Mouse (Mus musculus) ZHBTc4 (cell line): ENCODE results near the gene Rhebl1.
"Not testable (repeated sequence)": the region's sequence is repeated elsewhere in the genome, so short reads cannot be mapped to it uniquely, and the experiment has no call there.

Source experiments
- DNase-seq: peaks from one replicate; pipeline ENCODE4 v3.0.0-alpha.2; 2011; ENCODE audit warnings: low read depth, low spot score

Gene Rhebl1

DNA sequence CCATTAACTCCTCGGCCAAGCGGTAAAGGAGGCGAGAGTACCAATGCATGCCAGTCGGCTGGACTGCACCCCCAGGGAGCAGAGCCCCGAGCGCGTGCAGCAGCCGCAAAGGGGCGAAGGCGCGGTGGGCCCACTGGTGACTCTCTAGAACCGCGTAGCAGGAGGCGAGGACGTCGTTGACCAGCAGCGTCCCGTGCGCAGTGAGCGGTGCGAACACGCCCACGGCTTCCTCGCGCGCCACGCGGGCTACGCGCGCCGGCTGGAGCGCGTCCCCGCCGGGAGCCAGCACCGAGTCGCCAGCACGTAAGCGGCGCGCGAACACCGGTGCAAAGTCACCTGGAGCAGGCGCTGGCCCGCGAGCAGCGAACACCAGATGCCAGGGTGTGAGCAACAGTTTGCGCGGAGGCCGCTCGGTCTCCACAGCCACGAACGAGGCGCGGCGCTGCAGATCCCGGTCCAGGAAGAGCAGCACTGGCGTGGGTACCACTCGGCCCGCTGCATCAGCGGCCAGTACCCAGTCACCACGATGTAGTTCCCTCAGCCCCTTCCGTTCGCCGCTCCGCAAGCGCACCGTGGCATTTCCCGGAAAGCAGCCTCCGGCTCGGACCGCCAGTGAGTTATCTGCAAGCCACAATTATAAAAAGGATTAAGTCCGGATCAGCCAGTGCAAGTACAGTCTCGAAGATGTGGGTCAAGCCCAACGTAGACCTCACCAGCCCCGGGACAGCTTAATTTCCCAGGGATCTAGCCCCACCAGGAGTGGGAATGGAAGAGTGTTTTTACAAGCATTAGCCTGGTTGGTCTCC lies at the start of gene Rhebl1:
Gene Rhebl1, minus strand, starts transcription at position 601 of the 806 bp plus-strand sequence.
- DNase-seq, result peak; percentile 47

GRCm38 (mm10) chr15:98943133-98943532 lies 48.8 kb upstream of the Rhebl1 start:
- DNase-seq, result peak; percentile 27

GRCm38 (mm10) chr15:98942081-98942480 lies 47.7 kb upstream of the Rhebl1 start:
- DNase-seq, result no peak

DNA sequence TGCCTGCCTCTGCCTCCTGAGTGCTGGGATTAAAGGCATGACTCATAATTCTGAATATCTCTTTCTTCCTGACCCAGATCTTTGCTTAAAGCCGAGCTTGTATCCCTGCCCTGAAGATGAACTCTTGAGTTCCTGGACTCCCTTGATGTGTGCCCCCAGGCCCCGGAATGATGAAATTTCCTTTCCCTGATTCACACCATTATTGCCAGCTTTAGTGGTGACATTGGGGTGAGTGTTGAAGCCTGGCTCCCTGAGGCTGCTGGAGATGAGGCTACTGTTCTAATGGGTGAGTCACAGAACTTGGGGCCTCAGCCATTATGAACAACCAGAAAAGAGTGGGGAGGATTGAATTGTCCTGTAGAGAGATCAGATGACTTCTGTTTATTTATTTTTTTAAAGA lies 47.2 kb upstream of the Rhebl1 start:
- DNase-seq, result no peak

DNA sequence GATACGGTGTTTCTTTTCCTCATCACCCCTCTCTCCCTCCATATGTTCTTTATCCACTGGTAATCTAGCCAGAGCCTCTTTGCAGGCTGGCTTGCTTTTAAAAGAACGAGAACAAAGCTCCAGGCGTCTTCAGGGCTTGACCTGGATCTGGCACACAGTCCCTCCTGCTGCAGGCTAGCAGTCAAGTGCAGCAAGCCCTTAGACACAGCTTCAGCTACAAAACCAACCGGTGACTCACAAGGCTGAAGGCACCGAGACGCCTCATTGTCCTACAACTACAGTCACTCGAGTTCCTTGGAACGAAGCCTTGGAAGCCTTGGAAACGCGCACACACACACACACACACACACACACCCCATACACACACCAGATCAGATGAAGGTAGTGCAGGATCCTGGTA lies 46.5 kb upstream of the Rhebl1 start:
- no peak for DNase-seq

DNA sequence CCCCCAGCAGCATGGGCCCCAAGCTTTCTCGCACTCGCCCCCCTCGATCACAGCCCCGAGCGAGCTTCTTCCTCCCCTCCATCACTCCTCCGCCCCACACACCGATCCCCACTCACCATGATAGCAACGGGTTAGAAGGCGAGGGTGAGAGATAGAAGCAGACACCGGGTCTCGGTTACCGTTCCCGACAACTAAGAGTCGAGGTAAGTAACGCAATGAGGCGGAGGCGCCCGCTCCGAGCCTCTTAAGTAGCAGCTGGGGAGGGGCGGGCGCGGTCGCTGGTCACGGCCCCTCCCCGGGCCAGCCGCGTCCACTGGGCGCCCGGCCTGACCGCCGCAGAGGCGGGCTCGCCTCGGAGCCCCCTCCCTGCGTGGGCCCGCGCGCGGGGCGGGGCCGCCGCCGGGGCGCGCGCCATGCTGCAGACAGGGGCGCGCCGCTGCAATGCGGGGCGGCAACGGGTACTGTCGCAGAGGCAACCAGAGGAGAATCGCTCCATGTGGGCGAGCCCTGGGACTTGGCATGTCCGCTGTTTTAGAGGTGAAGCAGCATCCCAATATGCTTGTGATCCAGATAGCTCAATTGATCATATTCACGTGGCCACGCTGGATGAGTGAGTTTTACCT lies 40.0 kb upstream of the Rhebl1 start, which contains the start of gene Tuba1b:
Gene Tuba1b, minus strand, starts transcription at position 349 of the 623 bp plus-strand sequence.
- peak; percentile 92 for DNase-seq

DNA sequence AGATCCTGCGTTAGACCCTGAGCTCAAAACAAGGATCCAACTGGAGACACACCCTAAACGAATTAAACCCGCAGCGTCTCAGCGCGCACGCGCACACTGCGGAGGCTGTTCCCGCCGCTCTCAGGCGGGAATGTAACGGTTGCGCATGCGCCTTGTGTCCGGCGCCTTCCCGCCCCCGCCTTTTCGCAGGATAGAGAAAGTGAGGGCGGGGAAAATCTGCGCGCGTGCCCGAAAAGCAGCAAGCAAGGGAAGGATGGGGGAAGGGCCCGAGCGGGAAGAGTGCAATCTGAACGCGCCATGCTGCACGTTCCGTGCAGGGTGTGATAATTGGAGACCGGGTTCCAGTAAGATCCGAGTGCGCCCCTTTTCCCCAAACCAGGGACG lies 39.5 kb upstream of the Rhebl1 start:
- peak; percentile 99 for DNase-seq

- DNase-seq, result peak; percentile 45
Measured at GRCm38 (mm10) chr15:98933004-98933671, 38.8 kb upstream of the Rhebl1 start.

DNA sequence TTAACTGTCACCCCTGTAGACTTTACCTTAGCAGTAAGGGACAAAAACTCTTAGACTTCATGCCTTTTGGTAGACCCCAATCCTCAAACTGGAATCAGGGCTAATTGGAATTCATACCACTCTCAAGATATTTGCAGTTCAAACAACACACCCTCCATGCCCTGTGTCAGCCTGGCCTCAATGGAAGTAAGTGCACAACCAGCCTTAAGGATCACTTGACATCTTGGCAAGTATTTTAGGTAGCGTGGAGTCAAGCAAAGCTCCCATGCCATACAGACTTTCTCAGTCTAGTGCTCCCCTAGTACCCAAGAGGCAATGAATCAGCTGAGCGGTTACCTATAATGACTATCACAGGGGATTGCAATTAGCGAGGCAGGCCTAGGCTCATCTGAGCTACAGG lies 36.7 kb upstream of the Rhebl1 start:
- DNase-seq, result no peak

GRCm38 (mm10) chr15:98930017-98930734 lies 35.8 kb upstream of the Rhebl1 start:
- DNase-seq, result peak; percentile 50

DNA sequence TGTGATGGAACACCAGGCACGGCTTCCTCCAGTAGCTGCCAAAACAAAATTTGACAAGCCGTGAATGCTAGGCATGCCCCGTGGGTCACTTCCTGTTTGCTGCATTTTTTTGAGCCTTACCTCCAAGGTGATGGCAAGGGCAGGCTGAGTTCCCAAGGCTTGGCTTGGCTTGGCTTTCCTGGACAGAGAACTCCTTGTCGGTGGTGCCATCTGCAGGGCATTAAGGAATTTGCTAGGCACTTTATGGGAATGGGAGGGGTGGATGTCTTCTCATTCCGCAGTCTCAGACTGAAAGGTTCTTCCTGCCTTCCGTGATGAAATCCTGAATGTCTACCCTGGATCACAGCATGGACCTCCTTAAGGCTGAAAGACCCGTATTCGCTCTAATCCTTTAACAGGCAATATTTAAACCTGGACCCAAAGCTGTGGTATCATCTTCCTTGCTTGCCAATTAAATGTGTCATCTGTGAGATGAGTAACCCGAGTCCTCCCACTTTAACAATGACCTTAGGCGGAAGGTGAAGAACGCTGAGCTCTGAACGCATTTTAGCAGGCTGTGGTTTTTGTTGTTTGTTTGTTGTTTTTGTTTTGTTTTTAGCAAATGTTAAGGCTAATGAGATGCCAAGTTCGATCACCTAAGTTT lies 34.4 kb upstream of the Rhebl1 start:
- DNase-seq, result peak; percentile 95

DNA sequence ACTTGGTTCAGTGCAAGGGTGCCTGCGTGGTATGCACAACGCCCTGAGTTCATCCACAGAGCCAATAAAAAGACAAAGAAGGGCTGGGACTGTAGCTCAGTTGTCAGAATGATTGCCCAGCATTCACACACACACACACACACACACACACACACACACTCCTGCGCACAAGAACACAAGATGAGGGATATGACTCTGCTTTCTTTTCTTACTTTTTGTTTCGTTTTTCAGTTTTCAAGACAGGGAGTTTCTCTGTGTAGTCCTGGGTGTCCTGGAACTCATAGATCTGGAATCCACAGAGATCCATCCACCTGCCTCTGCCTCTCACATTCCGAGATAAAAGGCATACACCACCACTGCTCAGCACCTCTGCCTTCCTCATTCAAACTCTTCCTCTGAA lies 33.2 kb upstream of the Rhebl1 start:
- no peak for DNase-seq

DNA sequence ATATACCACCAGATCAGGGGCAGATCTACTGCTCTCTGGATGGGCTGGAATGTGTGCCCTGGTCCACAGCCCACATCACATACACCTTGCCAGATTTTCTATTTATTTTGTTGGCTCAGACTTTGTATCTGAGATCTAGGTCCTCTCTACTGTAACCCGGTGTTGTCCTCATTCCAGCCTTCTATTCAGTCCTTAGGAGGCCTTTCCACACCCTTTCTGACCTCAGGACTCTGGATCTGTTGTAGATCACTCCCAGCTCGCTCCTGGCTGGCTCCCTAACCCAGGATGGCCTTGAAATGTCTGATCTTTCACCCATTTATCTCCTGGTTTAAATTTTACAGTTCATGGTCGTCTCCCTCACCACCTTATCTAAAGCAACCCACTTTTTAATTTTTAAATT lies 30.3 kb upstream of the Rhebl1 start:
- DNase-seq, result no peak

- no peak for DNase-seq
Measured at GRCm38 (mm10) chr15:98923031-98923537, 28.7 kb upstream of the Rhebl1 start.

- no peak for DNase-seq
Measured at GRCm38 (mm10) chr15:98922581-98922980, 28.2 kb upstream of the Rhebl1 start.

- peak; percentile 61 for DNase-seq
Measured at GRCm38 (mm10) chr15:98921510-98921909, 27.2 kb upstream of the Rhebl1 start.

DNA sequence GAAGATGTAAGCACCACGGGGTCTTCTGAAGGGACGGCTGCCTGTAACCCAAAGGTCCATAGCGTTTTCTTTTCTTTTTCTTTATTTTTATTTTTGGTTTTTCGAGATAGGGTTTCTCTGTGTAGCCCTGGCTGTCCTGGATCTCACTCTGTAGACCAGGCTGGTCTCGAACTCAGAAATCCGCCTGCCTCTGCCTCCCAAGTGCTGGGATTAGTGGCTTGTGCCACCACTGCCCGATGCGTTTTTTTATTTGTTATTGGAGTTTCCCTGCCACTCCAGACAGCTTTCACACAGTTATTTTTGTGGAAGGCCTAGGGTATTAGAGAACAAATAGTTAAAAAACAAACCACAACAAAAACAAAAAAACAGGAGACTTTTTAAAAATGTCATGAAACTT lies 24.2 kb upstream of the Rhebl1 start:
- DNase-seq, result not testable (repeated sequence)

DNA sequence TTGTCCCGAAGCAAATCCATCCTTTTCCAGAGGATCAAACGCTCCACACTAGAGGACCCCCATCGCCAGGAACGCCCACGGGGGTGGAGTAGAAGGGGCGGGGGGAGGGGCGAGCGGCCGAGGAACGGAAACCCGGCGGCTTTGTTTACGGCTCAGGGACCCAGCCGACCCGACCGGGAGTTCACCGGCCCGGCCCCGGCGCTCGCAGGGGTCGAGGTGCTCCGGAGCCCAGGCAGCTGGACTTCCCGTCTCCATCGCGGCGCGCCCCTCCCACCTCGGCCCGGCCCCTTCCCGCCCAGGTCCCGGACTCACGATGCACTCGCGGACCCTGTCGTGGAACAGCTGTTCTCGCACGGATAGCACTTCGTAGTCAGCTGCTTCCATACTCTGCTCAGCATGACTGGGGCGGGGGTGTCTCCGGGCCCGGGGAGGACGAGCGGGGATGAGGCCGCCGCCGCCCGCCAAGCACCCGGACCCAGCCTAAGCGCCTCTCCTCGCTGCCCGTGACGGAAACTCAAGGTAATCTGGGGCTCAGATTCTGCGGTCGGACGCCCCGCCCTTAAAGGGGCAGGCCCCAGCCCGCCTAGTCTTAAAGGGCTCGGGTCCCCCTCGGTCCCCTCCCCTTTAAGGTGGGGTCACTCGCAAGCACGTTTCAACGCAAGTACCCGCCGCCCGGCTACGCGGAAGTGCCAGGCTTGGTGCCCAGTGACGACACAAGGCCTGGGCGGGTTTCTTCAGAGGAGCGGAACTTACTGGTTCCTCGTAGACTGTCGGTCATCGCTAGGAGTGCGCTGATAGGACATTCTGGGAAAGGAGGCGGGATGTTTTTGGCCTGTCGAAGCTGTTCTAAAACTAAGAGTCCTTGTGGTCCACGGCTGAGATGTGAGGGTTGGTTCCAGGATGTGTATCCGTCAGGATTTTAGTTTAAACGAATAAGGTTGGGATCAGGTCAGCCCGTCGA lies 23.5 kb upstream of the Rhebl1 start, which contains the start of gene Lmbr1l:
Gene Lmbr1l, minus strand, starts transcription at position 694 of the 961 bp plus-strand sequence.
- DNase-seq, result peak; percentile 99

DNA sequence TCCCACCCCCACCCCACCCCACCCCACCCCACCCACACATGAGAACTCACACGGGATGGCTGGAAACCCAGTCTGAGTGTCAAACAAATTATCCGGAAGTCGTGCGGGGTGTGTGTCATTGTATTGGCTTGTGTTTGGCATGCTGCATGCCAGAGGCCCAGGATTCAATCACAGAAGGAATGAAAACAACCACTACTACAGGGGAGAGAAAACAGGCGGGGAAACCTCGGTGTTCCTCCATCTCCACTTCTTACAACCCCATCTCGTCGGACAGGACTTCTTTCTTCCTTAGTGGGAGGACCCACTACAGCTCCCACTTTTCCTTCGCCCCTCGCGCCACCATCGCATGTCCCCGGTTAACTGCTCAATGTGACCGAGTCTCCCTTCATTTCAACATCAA lies 22.8 kb upstream of the Rhebl1 start:
- peak; percentile 51 for DNase-seq

- DNase-seq, result no peak
Measured at GRCm38 (mm10) chr15:98916016-98916415, 21.7 kb upstream of the Rhebl1 start.
